Mouse (Mus musculus) limb, embryonic 12.5 days (tissue): ENCODE data around the gene Tmeff1. TPM values are rescaled to one million over a fixed set of nuclear protein-coding genes. Genes with fewer than 3 reads are reported as not detected.

Source experiments
- ATAC-seq: fragments of 200-750 bp; cut with Nextera tagmentation; 2 replicates; pipeline ENCODE4 v1.8.0; 2017; ENCODE audit warnings: low read depth, moderate TSS enrichment; ENCODE audit not compliant: insufficient number of reproducible peaks, insufficient read depth, low FRiP score, low TSS enrichment
- H3K27ac ChIP-seq: fragments of 300-500 bp; sonication (generic); 2 replicates; pipeline ENCODE4 v1.5.1; 2016; ENCODE audit warnings: mild to moderate bottlenecking, moderate library complexity
- H3K27me3 ChIP-seq: fragments of 300-500 bp; sonication (generic); 2 replicates; pipeline ENCODE4 v1.6.1; 2016; ENCODE audit warnings: mild to moderate bottlenecking, moderate library complexity
- H3K36me3 ChIP-seq: fragments of 300-500 bp; sonication (generic); 2 replicates; pipeline ENCODE4 v1.6.1; 2016; ENCODE audit warnings: mild to moderate bottlenecking, moderate library complexity
- H3K4me1 ChIP-seq: fragments of 300-500 bp; sonication (generic); replicated peaks from 2 replicates; pipeline ENCODE4 v1.6.1; 2016
- H3K4me2 ChIP-seq: fragments of 300-500 bp; sonication (generic); 2 replicates; pipeline ENCODE4 v1.6.1; 2016; ENCODE audit warnings: mild to moderate bottlenecking, moderate library complexity
- H3K4me3 ChIP-seq: fragments of 300-500 bp; sonication (generic); replicated peaks from 2 replicates; pipeline ENCODE4 v1.5.1; 2016; ENCODE audit warnings: mild to moderate bottlenecking
- H3K9ac ChIP-seq: fragments of 300-500 bp; sonication (generic); replicated peaks from 2 replicates; pipeline ENCODE4 v1.6.1; 2016; ENCODE audit warnings: mild to moderate bottlenecking, moderate library complexity
- H3K9me3 ChIP-seq: fragments of 300-500 bp; sonication (generic); 2 replicates; pipeline ENCODE4 v1.6.1; 2016; ENCODE audit warnings: mild to moderate bottlenecking, moderate library complexity
- WGBS: fragments of 180-500 bp; shearing (Covaris S2); methylation state at CpG from one replicate; pipeline ENCODE4 v1.1.7; 2016; 5-methylcytosine and 5-hydroxymethylcytosine counted together
- polyA plus RNA-seq: library from polyadenylated mRNA; unstranded; fragments of >200 nt; fragmentation: Nextera tagmentation; extraction: Ambion mirVana; gene quantifications from 2 replicates; pipeline ENCODE4 v1.2.1, GENCODE M21; 2016

The Tmeff1 gene
- polyA plus RNA-seq, 1 experiment from 2014 or later, result 112 TPM

- no peaks in the 10 kb centered on the region for H3K27me3 ChIP-seq
- H3K9ac ChIP-seq, result no peak overlapping the region
- WGBS, result 91% methylated on average over 7 of the region's 7 CpGs
- peaks cover 84% of the 10 kb centered on the region for H3K36me3 ChIP-seq
- H3K9me3 ChIP-seq, result no peaks in the 10 kb centered on the region
- ATAC-seq, result no peak
- H3K4me2 ChIP-seq, result no peak overlapping the region
- no peak overlapping the region for H3K4me3 ChIP-seq
- no peaks in the 10 kb centered on the region; the same call in 1 of the 2 replicates for H3K4me1 ChIP-seq
- H3K27ac ChIP-seq, result no peak overlapping the region
These were observed 38.0 kb downstream of the Tmeff1 start for GRCm38 (mm10) chr4:48622946-48623345.

DNA sequence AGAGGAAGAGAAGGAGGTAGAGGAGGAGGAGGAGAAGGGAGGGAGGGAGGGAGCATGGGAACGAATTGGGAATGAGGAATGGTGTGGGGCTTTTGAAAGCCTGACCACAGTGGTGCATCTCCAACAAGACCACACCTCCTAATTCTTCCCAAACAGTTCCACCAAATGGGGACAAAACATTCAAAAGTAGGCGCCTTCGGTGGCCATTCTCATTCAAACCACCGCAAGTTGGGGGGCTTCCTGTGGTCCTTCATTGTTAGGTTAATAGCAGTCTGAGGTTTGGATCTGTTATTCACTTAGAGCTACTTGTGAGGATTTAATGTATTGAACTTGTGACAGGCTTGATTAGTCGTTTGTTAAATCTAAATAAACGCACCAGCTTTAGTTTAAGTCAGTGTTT lies 40.0 kb downstream of the Tmeff1 start:
- 87% methylated on average over 6 of the region's 6 CpGs for WGBS
- peaks cover 88% of the 10 kb centered on the region for H3K36me3 ChIP-seq
- H3K4me1 ChIP-seq, result no peaks in the 10 kb centered on the region; the same call in 1 of the 2 replicates
- H3K4me2 ChIP-seq, result no peak overlapping the region
- no peak overlapping the region for H3K9ac ChIP-seq
- no peak overlapping the region for H3K4me3 ChIP-seq
- no peak for ATAC-seq
- H3K27ac ChIP-seq, result no peak overlapping the region
- no peaks in the 10 kb centered on the region for H3K27me3 ChIP-seq
- no peaks in the 10 kb centered on the region for H3K9me3 ChIP-seq

DNA sequence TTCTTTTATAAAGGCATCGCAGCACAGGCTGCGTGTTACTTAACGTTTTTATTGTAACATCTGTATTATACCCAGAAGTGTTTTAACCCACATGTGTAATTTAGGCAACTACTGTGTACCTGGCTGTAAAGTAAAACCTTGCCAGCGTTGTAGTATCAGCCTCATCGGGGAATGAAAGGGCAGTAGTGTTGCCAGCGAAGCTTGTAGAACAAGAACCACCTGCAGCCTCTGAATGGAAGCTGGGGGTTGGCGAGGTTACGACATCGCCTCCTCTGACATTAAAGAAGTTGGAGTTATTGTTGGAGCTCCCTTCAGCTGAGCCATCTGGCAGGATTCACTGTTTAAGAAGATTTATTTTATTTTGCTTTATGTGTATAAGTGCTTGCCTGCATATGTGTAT lies 40.9 kb downstream of the Tmeff1 start:
- no peak overlapping the region for H3K4me2 ChIP-seq
- no peak overlapping the region for H3K27ac ChIP-seq
- H3K9me3 ChIP-seq, result no peaks in the 10 kb centered on the region
- peaks cover 84% of the 10 kb centered on the region for H3K36me3 ChIP-seq
- H3K4me1 ChIP-seq, result no peaks in the 10 kb centered on the region; the same call in 1 of the 2 replicates
- WGBS, result 74% methylated on average over 9 of the region's 9 CpGs
- no peaks in the 10 kb centered on the region for H3K27me3 ChIP-seq
- no peak overlapping the region for H3K9ac ChIP-seq
- ATAC-seq, result no peak
- no peak overlapping the region for H3K4me3 ChIP-seq

GRCm38 (mm10) chr4:48629445-48629844 lies 44.5 kb downstream of the Tmeff1 start:
- Histone ChIP-seq H3K4me2 (no peak overlapping the region), H3K9ac (no peak overlapping the region), H3K4me1 (no peaks in the 10 kb centered on the region; the same call in 1 of the 2 replicates), H3K9me3 (no peaks in the 10 kb centered on the region), H3K36me3 (peaks cover 62% of the 10 kb centered on the region), H3K4me3 (no peak overlapping the region), H3K27ac (no peak overlapping the region), H3K27me3 (no peaks in the 10 kb centered on the region)
- WGBS, result 97% methylated on average over 13 of the region's 13 CpGs
- no peak for ATAC-seq

GRCm38 (mm10) chr4:48633529-48633928 lies 48.6 kb downstream of the Tmeff1 start:
- peaks cover 53% of the 10 kb centered on the region for H3K36me3 ChIP-seq
- no peaks in the 10 kb centered on the region for H3K4me1 ChIP-seq
- WGBS, result 68% methylated on average over 6 of the region's 6 CpGs

GRCm38 (mm10) chr4:48634058-48634457 lies 49.1 kb downstream of the Tmeff1 start:
- Histone ChIP-seq H3K9ac (no peak overlapping the region), H3K4me2 (no peak overlapping the region), H3K27me3 (no peaks in the 10 kb centered on the region), H3K4me3 (no peak overlapping the region), H3K9me3 (no peaks in the 10 kb centered on the region), H3K27ac (no peak overlapping the region), H3K4me1 (no peaks in the 10 kb centered on the region), H3K36me3 (peaks cover 53% of the 10 kb centered on the region)
- 85% methylated on average over 2 of the region's 2 CpGs for WGBS
- no peak for ATAC-seq

More at GRCm38 (mm10) chr4:48633529-48633928, 48.6 kb downstream of the Tmeff1 start:
- no peak overlapping the region for H3K4me2 ChIP-seq
- ATAC-seq, result no peak
- H3K9ac ChIP-seq, result no peak overlapping the region
- no peak overlapping the region for H3K4me3 ChIP-seq
- H3K27ac ChIP-seq, result no peak overlapping the region
- no peaks in the 10 kb centered on the region for H3K9me3 ChIP-seq
- H3K27me3 ChIP-seq, result no peaks in the 10 kb centered on the region

DNA sequence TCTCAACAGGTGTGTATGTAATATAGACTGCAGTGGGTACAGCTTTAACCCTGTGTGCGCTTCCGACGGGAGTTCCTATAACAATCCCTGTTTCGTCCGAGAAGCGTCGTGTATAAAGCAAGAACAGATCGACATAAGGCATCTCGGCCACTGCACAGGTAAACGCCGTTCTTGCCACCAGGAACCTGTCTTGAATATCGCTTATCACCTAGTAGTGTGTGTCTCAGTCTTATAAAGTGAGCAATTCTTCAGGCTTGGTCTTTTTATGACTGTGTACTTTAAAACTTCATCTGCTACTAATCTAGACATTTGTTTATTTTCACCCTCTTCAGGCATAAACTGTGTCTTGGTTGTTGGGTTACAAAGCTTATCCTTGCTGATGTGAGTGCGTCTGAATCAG lies 51.9 kb downstream of the Tmeff1 start:
- peaks cover 70% of the 10 kb centered on the region for H3K36me3 ChIP-seq
- 95% methylated on average over 13 of the region's 13 CpGs for WGBS
- no peak overlapping the region for H3K27ac ChIP-seq
- no peaks in the 10 kb centered on the region for H3K9me3 ChIP-seq
- no peak overlapping the region for H3K4me3 ChIP-seq
- no peaks in the 10 kb centered on the region for H3K4me1 ChIP-seq
- ATAC-seq, result no peak
- H3K4me2 ChIP-seq, result no peak overlapping the region
- no peak overlapping the region for H3K9ac ChIP-seq
- no peaks in the 10 kb centered on the region for H3K27me3 ChIP-seq

- ATAC-seq, result no peak
- Histone ChIP-seq H3K4me1 (no peaks in the 10 kb centered on the region), H3K4me3 (no peak overlapping the region), H3K27ac (no peak overlapping the region), H3K4me2 (no peak overlapping the region), H3K36me3 (peaks cover 83% of the 10 kb centered on the region), H3K9ac (no peak overlapping the region), H3K27me3 (no peaks in the 10 kb centered on the region), H3K9me3 (no peaks in the 10 kb centered on the region)
- 85% methylated on average over 10 of the region's 10 CpGs for WGBS
These were observed 53.2 kb downstream of the Tmeff1 start for GRCm38 (mm10) chr4:48638132-48638531.

DNA sequence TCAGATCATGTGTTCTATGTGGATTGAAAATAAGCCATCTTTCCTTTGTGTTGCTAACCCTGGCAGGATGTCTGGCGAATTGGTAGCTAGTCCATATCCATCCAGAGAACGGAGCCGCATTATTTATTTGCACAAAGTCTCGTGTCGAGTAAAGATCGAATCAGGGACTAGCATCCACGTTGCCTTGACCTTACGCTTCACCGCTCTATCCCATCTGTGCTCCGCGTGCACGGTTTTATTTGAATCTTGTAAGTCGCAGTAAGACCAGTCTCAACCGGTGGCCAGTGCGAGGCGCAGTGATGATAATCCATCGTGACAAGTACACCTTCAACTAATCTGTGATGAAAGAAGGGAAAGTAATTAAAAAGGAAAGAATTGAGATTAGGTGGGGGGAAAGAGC lies 54.5 kb downstream of the Tmeff1 start:
- Histone ChIP-seq H3K4me1 (no peaks in the 10 kb centered on the region), H3K4me2 (no peak overlapping the region), H3K36me3 (peaks cover 84% of the 10 kb centered on the region), H3K9me3 (no peaks in the 10 kb centered on the region), H3K9ac (no peak overlapping the region), H3K27me3 (no peaks in the 10 kb centered on the region), H3K27ac (no peak overlapping the region), H3K4me3 (no peak overlapping the region)
- no peak for ATAC-seq
- 95% methylated on average over 17 of the region's 17 CpGs for WGBS

DNA sequence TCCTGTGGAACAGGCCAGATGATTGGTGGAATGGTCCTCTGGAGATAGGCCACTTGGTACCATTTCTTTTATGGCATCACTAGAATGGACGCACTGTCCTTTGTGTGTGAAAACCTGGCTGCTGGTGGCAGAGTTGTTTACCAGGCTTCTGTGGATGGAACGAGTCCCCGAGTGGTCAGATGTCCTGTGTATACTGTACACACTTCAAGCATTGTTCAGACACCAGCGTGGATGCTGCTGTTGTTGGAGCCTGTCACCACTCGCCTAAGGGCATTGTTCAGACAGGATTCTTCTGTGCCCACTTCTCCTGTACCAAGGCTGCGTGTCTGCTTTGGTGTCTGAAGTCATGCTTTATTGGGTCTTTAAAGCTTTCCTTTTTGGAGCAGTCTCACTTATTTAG lies 58.8 kb downstream of the Tmeff1 start:
- peaks cover 97% of the 10 kb centered on the region for H3K36me3 ChIP-seq
- H3K9ac ChIP-seq, result no peak overlapping the region
- 83% methylated on average over 6 of the region's 6 CpGs for WGBS
- no peaks in the 10 kb centered on the region for H3K27me3 ChIP-seq
- no peak overlapping the region for H3K4me2 ChIP-seq
- H3K4me3 ChIP-seq, result no peak overlapping the region
- no peak for ATAC-seq
- no peaks in the 10 kb centered on the region for H3K4me1 ChIP-seq
- no peaks in the 10 kb centered on the region for H3K9me3 ChIP-seq
- H3K27ac ChIP-seq, result no peak overlapping the region

GRCm38 (mm10) chr4:48646143-48646542 lies 61.2 kb downstream of the Tmeff1 start:
- Histone ChIP-seq H3K4me3 (no peak overlapping the region), H3K9me3 (no peaks in the 10 kb centered on the region), H3K4me2 (no peak overlapping the region), H3K4me1 (no peaks in the 10 kb centered on the region), H3K27ac (no peak overlapping the region), H3K9ac (no peak overlapping the region), H3K36me3 (peaks cover 96% of the 10 kb centered on the region), H3K27me3 (no peaks in the 10 kb centered on the region)
- no peak for ATAC-seq
- WGBS, result 83% methylated on average over 5 of the region's 5 CpGs

DNA sequence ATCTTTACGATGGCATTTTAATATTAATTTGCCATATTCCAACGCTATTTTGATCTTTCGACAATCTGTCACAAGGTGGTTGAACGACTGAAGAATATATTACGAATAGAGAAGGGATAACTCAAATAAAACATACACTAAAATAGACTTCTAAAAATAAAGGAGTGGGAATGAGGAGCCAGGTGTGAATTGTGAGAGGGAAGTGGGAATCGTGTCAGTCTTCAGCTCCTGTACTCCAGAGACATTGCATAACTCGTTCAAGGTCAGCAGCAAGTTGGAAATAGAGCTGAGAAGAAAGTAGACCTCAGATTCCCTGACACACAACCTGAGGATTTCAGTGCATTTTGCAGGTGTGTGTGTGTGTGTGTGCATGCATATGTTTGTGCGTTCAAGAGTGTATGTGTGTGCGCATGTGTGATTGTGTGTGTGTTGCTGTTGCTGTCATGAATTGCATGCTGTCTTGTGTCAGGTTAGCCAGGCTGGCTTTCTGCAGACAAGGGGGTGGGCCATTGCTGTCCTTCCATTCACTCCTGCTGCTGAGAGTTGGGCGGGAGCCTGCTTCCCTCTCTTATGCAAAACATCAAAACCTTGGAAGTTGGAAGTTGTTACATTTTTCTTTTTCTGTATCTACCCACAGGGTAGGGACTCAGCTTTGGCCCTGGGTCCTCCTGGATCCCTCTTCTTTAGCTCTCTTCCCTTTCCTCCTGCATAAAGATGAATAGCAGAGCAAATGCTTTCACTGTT lies 65.8 kb downstream of the Tmeff1 start:
- 91% methylated on average over 10 of the region's 10 CpGs for WGBS

More for the DNA sequence above, 65.8 kb downstream of the Tmeff1 start:
- no peak overlapping the region for H3K9ac ChIP-seq
- ATAC-seq, result no peak
- peaks cover 95% of the 10 kb centered on the region for H3K36me3 ChIP-seq
- H3K4me2 ChIP-seq, result no peak overlapping the region
- H3K4me1 ChIP-seq, result no peaks in the 10 kb centered on the region
- no peaks in the 10 kb centered on the region for H3K27me3 ChIP-seq
- no peak overlapping the region for H3K27ac ChIP-seq
- no peaks in the 10 kb centered on the region for H3K9me3 ChIP-seq
- H3K4me3 ChIP-seq, result no peak overlapping the region
